Mouse (Mus musculus) lung, postnatal 0 days (tissue): ENCODE measurements at regions not wholly inside any gene's neighbourhood (a gene's known extent, or its start where the extent isn't known, plus 50 kb on each side); places are given as distances from the start of the nearest gene placed in this dataset.

Source experiments
- CTCF ChIP-seq: IDR thresholded peaks from 2 replicates; pipeline ENCODE4 v1.5.1; 2016; ENCODE audit warnings: antibody characterized with exemption, mild to moderate bottlenecking
- EP300 ChIP-seq: IDR thresholded peaks from 2 replicates; pipeline ENCODE4 v1.6.1; 2016; ENCODE audit warnings: antibody characterized with exemption, mild to moderate bottlenecking, control low read depth

- TF ChIP-seq EP300: no peak
- no peak for TF ChIP-seq CTCF
Observed at GRCm38 (mm10) chr4:9131610-9132009, 892.8 kb upstream of the Car8 start.
